Mouse (Mus musculus) layer of hippocampus, adult 8-10 months (tissue): ENCODE results near the gene Paqr9. TPM values are rescaled to one million over a fixed set of nuclear protein-coding genes. Genes with fewer than 3 reads are reported as not detected.

Experiments
- DNase-seq, 2 experiments: peaks; one replicate each; pipeline ENCODE4 v3.0.0; 2022; ENCODE audit warnings: low spot score in 2 of 2
- total RNA-seq, 4 experiments: library from RNA; stranded (reverse); gene quantifications; 2 replicates each; pipeline ENCODE4 v1.2.4; 2022

Paqr9 gene
- total RNA-seq, 4 experiments from 2014 or later: 34.3 to 44.9 (median 38.3) TPM

GRCm38 (mm10) chr9:95577502-95577901 is 18.0 kb downstream of the Paqr9 start:
- no peak for DNase-seq

DNA sequence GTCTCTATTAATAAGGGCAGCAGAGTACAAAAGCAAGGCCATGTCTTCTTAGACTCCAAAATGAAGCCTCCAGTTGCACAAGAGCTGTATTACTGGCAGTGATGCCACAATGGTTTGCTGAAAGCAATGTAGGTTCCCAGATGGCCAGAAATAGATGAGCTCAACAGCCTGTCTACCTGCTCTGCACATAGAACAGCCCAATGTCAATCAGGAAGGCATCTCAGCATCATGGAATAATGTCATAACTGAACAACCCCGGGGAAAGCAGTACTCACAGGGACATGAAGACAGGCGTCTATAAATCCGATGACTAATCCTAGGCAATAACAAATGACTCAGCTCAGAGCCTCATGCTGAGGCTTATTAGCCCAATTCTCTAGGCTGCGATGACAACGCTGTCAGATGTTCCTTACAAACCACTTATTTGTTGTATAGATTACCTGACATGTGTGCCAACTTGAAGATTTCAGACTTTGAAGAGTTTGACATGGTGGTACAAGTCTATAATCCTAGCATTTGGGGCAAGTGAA is 19.0 kb downstream of the Paqr9 start:
- no peak for DNase-seq

GRCm38 (mm10) chr9:95581021-95581757 is 21.7 kb downstream of the Paqr9 start:
- DNase-seq: no peak

DNA sequence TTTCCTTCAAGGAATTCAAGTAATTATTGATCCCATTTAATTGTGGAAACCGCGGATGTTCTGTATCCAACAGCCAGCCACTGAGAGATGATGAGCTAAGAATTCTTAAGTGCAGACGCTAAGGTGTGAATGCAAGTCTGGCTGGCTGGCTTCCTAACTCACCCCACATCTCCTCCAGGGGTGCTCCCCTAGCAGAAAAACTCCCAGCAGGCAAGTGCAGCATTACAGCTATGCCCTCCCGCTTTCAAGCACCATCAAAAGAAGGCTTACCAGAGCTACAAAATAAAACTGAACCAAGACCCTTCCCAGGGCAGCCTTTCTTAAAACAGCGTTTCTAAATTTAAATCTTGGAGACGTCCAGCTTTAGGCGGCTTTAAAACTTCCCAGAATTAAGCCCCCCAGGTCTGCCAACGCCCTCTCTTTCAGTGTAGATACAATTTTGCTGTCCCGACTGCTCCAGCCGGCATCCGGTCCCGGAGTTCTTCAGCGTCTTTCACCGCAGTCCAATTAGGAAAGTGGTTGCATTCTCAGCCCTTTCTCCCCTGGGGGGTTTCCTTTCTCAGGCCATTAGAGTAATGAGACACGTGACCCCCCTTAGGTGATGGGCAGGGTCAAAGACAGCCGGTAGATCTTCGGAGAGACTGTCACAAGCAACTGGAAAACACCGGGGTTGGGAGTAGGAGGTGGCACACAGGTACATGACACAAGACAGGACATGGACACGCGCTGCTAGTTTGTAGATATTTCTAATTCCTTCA is 22.5 kb downstream of the Paqr9 start:
- DNase-seq: no peak

DNA sequence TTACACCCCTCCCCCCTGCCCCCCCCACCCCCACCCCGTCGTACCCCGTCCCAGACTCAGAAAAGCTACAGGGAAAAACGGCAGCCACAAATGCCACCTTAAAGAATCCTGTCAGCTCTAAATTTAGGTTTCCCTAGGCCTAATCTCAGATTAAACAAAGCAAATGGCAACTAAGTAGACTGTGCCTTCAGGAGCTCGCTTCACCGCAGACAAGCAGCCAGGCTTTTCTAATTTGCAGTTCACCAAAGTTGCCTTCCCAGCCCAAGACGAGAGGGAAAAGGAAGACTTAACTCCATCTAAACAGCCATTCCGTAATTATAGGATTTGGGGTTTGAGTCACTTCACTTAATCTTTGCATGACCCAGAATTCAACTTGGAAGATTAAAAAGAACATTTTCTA is 23.1 kb downstream of the Paqr9 start:
- no peak for DNase-seq

DNA sequence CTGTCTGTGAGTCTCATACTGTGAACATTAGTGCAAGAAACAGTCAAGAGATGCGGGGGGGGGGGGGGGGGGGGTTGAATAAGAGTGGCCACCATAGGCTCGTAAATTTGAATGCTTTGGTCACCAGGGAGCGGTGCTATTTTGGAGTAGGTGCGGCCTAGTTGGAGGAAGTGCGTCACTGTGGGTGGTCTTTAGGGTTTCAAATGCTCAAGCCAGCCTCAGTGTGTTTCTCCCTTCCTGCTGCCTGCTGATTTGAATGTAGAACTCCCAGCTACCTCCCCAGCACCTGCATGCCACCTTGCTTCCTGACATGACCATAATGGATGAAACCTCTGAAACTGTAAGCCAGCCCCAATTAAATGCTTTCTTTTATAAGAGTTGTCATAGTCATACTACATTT is 26.6 kb downstream of the Paqr9 start:
- no peak for DNase-seq

GRCm38 (mm10) chr9:95588070-95588469 is 28.6 kb downstream of the Paqr9 start:
- no peak for DNase-seq

GRCm38 (mm10) chr9:95594291-95594690 is 34.8 kb downstream of the Paqr9 start:
- no peak for DNase-seq

- no peak for DNase-seq
These were observed 38.2 kb downstream of the Paqr9 start for GRCm38 (mm10) chr9:95597466-95598178.

- DNase-seq: no peak
These were observed 38.8 kb downstream of the Paqr9 start for GRCm38 (mm10) chr9:95598179-95598721.

DNA sequence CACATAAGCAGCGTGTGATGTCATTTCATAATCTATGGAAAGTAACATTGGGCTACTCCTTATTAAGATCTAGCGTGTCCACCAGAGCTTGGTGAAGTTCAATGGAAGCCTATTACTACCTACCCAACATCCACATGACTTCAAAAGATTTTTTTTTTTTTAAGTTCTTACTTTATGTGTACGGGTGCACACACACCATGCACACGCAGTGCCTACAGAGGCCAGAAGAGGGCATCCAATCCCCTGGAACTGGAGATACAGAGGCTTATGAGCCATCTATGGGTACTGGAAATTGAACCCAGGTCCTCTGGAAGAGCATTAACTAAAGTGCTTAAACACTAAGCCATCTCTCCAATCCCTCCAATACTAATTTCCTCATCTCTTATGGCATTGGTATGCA is 39.9 kb downstream of the Paqr9 start:
- DNase-seq: no peak

DNA sequence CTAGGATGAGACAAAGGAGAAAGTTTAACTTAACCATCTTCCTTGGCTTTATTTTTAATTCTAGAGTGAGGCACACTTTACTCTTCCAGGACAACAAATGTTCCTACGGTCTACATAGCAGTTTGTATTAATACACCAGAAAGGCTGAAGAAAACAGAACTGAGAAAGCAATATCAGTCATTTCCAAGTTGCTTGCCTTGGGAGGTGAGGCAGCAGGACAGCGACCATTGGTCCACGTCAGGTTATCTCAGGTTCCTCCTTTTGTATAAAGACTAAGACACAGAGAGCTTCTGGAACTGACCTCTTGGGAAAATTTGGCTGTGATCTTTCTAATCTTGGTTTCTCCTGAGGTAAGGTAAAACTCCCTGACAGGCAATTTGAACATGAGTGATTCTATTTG is 43.4 kb downstream of the Paqr9 start:
- no peak for DNase-seq

DNA sequence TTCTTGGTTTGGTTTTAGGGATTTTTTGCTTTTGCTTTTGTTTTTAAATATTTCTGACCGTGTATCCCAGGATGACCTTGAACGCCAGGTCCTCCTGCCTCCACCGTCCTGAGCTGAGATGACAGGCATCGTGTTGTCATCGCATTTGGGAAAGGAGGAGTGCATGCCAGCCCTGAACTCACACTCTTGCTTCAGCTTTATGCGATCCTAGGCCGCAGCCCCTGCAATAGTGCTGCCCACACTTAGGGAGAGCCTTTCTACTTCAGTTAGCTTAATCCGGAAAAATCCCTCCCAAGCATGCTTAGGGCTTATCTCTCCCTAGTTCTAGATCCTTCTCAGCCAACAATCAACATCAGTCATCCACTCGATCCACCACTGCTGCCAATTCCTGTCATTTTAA is 43.9 kb downstream of the Paqr9 start:
- DNase-seq: no peak

DNA sequence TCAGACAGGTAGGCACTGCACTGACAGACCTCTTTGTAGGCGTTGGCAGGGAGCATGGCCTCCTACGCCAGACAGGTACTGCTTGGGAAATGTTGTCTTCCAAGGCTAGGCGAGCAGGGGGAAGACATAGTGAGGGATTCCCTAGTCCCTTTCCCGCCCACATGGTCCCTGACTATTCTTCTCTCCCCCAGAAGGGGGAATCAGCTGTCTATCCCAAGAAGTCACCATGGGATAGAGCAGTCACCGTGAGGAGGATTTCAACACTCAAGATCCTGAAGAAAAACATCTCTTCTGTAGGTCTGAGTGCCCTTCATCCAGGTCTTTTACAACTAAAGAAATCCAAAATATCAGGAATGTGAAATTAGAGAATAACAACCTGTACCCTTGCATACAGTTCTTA is 47.7 kb downstream of the Paqr9 start:
- no peak for DNase-seq

GRCm38 (mm10) chr9:95612246-95612768 is 52.9 kb downstream of the Paqr9 start:
- DNase-seq: no peak

GRCm38 (mm10) chr9:95613426-95614127 is 54.1 kb downstream of the Paqr9 start:
- no peak for DNase-seq

DNA sequence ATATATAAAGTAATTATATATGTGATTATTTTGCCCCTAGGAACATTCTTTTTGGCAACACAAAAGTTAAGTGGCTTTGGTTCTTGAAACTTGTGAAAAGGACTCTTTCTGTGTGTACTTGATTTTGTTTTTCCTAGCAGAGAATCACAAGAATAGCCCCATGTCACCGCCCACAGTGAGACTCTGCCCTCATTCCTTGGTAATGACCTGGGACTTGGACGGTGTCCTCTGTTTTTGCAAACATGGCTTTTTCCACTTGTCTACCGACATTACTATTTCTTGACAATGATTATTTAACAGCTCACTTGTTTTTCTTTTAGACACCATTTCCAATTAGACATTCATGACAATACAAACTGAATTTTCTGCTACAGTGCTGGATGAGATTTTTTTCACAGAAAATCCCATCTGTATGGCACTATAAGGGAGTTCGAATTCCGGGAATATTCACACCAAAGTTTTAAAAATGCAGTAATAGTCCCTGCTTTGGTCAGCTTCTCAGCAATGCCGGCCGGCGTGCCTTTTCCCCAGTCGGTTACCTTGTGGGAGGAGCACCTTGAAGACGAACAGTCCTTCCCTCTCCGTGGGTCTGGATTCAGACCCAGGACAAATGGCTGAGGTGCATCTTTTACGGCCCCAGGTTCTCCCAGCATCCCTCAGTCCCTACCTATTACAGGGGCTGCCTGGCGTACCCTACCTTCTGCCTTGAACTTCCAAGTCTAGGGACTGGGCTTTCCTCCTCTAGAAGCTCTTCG is 55.6 kb downstream of the Paqr9 start:
- DNase-seq: no peak

- DNase-seq: no peak
These were observed 56.5 kb downstream of the Paqr9 start for GRCm38 (mm10) chr9:95615961-95616360.
